Mouse (Mus musculus) embryonic facial prominence, embryonic 11.5 days (tissue): ENCODE data around the gene Rptor. TPM values are rescaled to one million over a fixed set of nuclear protein-coding genes. Genes with fewer than 3 reads are reported as not detected.

Experiments used
- ATAC-seq: fragments of 200-750 bp; cut with Nextera tagmentation; replicated peaks from 2 replicates; pipeline ENCODE4 v1.8.0; 2017; ENCODE audit warnings: low read depth; ENCODE audit not compliant: insufficient number of reproducible peaks, low FRiP score, low TSS enrichment
- DNase-seq: peaks from one replicate; pipeline ENCODE4 v3.0.0-alpha.2; 2015; ENCODE audit warnings: low spot score
- H3K27ac ChIP-seq: fragments of 300-500 bp; sonication (generic); replicated peaks from 2 replicates; pipeline ENCODE4 v1.5.1; 2014; ENCODE audit warnings: mild to moderate bottlenecking, low read depth, low read length, control low read depth
- H3K27me3 ChIP-seq: fragments of 300-500 bp; sonication (generic); 2 replicates; pipeline ENCODE4 v1.6.1; 2014; ENCODE audit warnings: mild to moderate bottlenecking, low read length, moderate library complexity, mixed read lengths; ENCODE audit not compliant: control insufficient read depth, insufficient read depth
- H3K36me3 ChIP-seq: fragments of 300-500 bp; sonication (generic); replicated peaks from 2 replicates; pipeline ENCODE4 v1.6.1; 2014; ENCODE audit warnings: low read depth, mild to moderate bottlenecking, low read length, moderate library complexity, mixed read lengths; ENCODE audit not compliant: control insufficient read depth, insufficient read depth
- H3K4me1 ChIP-seq: fragments of 300-500 bp; sonication (generic); 2 replicates; pipeline ENCODE4 v1.6.1; 2014; ENCODE audit warnings: low read length, mixed read lengths; ENCODE audit not compliant: control insufficient read depth, insufficient read depth
- H3K4me2 ChIP-seq: fragments of 300-500 bp; sonication (generic); 2 replicates; pipeline ENCODE4 v1.6.1; 2014; ENCODE audit warnings: low read depth, mild to moderate bottlenecking, control low read depth, low read length, moderate library complexity
- H3K4me3 ChIP-seq: fragments of 300-500 bp; sonication (generic); 2 replicates; pipeline ENCODE4 v1.5.1; 2014; ENCODE audit warnings: low read depth, low read length, control low read depth
- H3K9ac ChIP-seq: fragments of 300-500 bp; sonication (generic); replicated peaks from 2 replicates; pipeline ENCODE4 v1.6.1; 2014; ENCODE audit warnings: mild to moderate bottlenecking, control low read depth, low read length
- H3K9me3 ChIP-seq: fragments of 300-500 bp; sonication (generic); replicated peaks from 2 replicates; pipeline ENCODE4 v1.6.1; 2016; ENCODE audit warnings: mild to moderate bottlenecking, low read length, inconsistent platforms, mixed read lengths; ENCODE audit not compliant: control insufficient read depth
- WGBS: fragments of 180-500 bp; shearing (Covaris S2); extraction: QIAGEN DNeasy Blood & Tissue Kit; methylation state at CpG from one replicate; pipeline ENCODE4 v1.1.7; 2014; 5-methylcytosine and 5-hydroxymethylcytosine counted together
- polyA plus RNA-seq: library from polyadenylated mRNA; unstranded; fragments of >200 nt; fragmentation: Nextera tagmentation; extraction: Ambion mirVana; gene quantifications from 2 replicates; pipeline ENCODE4 v1.2.1, GENCODE M21; 2014

The Rptor gene
- polyA plus RNA-seq, result 10.1 and 10.4 TPM in 2 replicates

DNA sequence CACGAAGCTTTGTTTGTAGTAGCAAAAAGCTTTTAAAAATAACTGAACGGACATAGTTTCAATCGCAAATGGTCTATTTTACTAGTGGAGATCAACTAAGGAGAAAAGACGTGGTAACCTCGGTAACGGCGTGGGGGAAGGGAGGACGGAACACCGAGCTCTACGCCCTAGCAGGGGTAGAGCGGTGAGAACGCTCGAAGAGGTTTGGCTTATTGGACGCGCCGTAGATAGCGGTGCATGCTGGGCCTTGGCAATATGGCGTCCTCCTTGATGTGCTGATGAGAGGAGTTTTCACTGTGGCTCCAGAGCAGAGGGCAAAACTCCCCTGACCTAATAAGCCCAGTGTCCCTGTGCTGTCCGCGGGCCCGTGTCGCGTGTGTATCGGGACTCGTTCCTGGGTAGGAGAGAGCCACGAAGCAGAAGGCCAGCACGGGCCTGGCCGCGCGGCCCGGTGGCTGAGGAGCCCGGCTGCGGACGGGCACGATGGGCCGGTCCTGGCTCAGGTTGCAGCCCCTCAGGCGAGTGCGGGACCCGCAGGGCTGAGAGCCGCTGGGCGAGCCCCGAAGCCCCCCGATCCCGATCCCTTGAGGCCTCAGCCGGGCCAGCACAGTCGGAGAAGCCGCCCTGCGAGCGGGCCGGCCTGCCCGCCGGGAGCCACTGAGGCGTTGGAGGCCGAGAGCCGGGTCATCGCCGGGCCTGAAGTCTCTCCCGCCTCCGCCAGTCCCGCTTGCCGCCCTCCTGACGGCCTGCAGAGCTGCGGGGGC lies at the start of gene Rptor:
Rptor (plus strand) TSS at position 143 of the 764 bp plus-strand sequence.
- under 1% methylated on average over 53 of the region's 63 CpGs for WGBS
- H3K9me3 ChIP-seq, result no peaks in the 10 kb centered on the region
- H3K4me2 ChIP-seq, result peak within 1 kb of the TSS; percentile 74
- no peaks in the 10 kb centered on the region for H3K27me3 ChIP-seq
- ATAC-seq (peak; percentile 96), DNase-seq (peak; percentile 99)
- H3K4me1 ChIP-seq, result no peaks in the 10 kb centered on the region
- peak within 1 kb of the TSS; percentile 70 for H3K4me3 ChIP-seq
- peak within 1 kb of the TSS; percentile 79 for H3K9ac ChIP-seq
- peak within 1 kb of the TSS; percentile 77 for H3K27ac ChIP-seq
- no peaks in the 10 kb centered on the region for H3K36me3 ChIP-seq

GRCm38 (mm10) chr11:119554706-119555105 lies 48.0 kb upstream of the Rptor start:
- no peak for ATAC-seq
- Histone ChIP-seq H3K27ac (no peak overlapping the region), H3K27me3 (peaks cover 15% of the 10 kb centered on the region), H3K4me1 (peaks cover 2% of the 10 kb centered on the region; the same call in 1 of the 2 replicates), H3K4me3 (no peak overlapping the region), H3K9me3 (no peaks in the 10 kb centered on the region), H3K36me3 (no peaks in the 10 kb centered on the region), H3K9ac (no peak overlapping the region), H3K4me2 (no peak overlapping the region)
- no peak for DNase-seq
- WGBS, result 76% methylated on average over 7 of the region's 7 CpGs

GRCm38 (mm10) chr11:119555170-119555569 lies 47.5 kb upstream of the Rptor start:
- DNase-seq, result no peak
- no peak for ATAC-seq
- H3K9me3 ChIP-seq, result no peaks in the 10 kb centered on the region
- H3K27me3 ChIP-seq, result peaks cover 10% of the 10 kb centered on the region
- H3K27ac ChIP-seq, result no peak overlapping the region
- H3K4me3 ChIP-seq, result no peak overlapping the region
- H3K4me2 ChIP-seq, result no peak overlapping the region
- WGBS, result 80% methylated on average over 7 of the region's 7 CpGs
- no peaks in the 10 kb centered on the region for H3K36me3 ChIP-seq
- no peak overlapping the region for H3K9ac ChIP-seq
- peaks cover 2% of the 10 kb centered on the region; the same call in 1 of the 2 replicates for H3K4me1 ChIP-seq

DNA sequence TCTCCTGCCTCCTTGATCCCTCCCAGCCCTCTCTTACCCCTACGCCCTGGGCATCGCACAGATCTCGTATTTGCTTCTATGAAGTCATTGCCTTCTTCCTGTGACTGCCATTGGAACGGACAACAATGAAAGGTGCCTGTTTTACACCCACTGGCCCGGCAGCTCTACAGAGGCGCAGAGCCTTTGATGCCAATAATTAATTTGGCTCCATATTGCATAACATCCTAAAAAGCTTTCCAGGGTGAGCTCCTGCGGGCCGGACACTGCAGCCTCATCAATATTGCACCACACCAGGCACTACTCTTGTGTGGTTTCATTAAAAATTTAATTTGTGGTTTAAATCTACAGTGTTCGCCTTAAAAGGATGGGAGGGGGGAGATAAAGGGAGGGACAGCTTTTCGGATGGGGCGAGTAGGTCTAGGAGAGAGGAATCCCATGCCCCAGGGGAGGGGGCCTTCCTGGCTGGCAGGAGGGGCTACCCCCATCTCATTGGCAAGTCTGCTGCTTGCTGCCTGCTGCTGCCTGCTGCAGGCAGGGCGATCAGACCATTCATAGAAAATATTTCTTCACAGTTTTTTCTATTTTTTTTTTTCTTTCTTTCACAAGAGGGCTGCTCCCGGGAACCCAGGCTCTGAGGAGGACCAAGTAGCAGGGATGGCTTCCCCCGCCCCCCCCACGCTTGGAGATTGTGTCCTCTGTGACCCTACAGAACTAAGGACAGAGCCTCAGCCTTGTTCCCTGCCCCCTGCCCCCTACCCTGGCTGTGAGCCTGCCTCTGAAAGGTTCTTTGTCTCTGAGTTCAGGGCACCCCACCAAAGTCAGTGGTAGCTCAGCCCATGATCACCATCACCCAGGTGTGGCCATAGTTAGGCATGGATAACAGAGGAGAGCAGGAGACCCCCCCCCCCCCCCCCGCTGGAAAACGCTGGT lies 44.5 kb upstream of the Rptor start:
- peak; percentile 49 for DNase-seq
- ATAC-seq, result peak; percentile 70
- H3K4me1 ChIP-seq, result peaks cover 2% of the 10 kb centered on the region; the same call in 1 of the 2 replicates
- H3K27ac ChIP-seq, result peak overlapping the region; percentile 41; the same call in 1 of the 2 replicates
- H3K4me3 ChIP-seq, result no peak overlapping the region
- H3K9me3 ChIP-seq, result no peaks in the 10 kb centered on the region
- H3K9ac ChIP-seq, result peak overlapping the region; percentile 30
- H3K27me3 ChIP-seq, result no peaks in the 10 kb centered on the region; the same call in 1 of the 2 replicates
- 21% methylated on average over 16 of the region's 17 CpGs for WGBS
- H3K4me2 ChIP-seq, result peak overlapping the region; percentile 10
- no peaks in the 10 kb centered on the region for H3K36me3 ChIP-seq

DNA sequence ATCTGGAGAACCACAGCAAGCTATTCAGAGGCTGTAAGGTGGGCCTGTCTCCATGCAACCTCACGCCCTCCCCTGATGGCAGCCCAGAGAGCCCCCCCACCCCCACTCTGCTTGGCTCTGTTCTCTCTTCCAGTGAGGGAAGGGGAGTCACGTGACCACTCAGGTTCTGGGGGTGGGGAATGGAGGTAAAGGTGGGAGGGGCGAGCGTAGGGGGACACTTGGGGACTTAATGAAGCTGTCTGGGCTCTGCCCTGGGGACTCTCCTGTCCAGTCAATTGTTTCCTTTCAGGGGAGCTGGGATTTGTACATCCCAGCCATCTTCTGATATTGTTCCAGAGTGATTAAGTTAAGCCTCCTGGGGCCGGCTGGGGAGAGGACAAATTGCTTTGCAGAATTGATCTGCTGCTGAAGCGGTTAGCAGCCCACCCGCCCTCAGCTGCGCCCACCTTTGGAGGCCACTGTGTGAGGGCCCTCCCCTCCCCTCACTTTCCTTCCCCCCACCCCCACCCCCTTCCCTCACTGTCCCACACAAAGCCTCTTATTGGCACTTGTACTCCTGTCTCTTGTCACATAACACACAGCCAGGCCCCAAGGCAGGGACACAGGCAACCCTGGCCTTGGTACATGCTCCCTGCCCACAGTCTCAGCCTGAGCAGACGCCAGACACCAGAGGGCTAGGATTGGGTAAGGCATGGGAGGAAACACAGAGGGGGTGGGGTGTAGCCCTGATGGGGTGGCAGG lies 43.7 kb upstream of the Rptor start:
- Histone ChIP-seq H3K9me3 (no peaks in the 10 kb centered on the region), H3K36me3 (no peaks in the 10 kb centered on the region), H3K4me1 (peaks cover 2% of the 10 kb centered on the region; the same call in 1 of the 2 replicates), H3K4me2 (peak overlapping the region; percentile 10), H3K27ac (peak overlapping the region; percentile 41), H3K4me3 (no peak overlapping the region), H3K9ac (peak overlapping the region; percentile 30; the same call in 1 of the 2 replicates), H3K27me3 (no peaks in the 10 kb centered on the region; the same call in 1 of the 2 replicates)
- ATAC-seq (peak; percentile 81), DNase-seq (peak; percentile 83)
- 4% methylated on average over 9 of the region's 9 CpGs for WGBS

DNA sequence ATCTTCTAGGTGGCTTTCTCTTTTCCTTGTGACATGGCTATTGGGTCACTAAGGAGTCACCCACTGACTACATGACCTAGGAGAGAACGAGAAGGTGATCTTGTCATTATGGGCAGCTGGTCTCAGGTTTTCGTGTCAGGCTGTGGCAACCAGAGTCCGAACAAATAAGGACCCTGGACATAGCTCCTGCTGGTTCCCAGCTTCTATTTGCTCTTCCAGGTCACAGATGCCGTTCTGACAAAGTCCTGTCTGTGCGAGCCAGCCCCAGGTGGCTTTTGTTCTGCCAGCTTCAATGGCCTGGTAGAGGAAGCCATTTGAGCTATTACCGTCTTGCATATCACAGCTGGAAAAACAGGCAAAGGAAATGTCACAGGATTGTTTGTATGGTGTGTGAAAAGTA lies 40.4 kb upstream of the Rptor start:
- Histone ChIP-seq H3K4me2 (no peak overlapping the region), H3K9me3 (no peaks in the 10 kb centered on the region), H3K27ac (no peak overlapping the region), H3K9ac (no peak overlapping the region), H3K36me3 (no peaks in the 10 kb centered on the region), H3K4me3 (no peak overlapping the region), H3K4me1 (peaks cover 2% of the 10 kb centered on the region; the same call in 1 of the 2 replicates), H3K27me3 (no peaks in the 10 kb centered on the region; the same call in none of the 2 replicates)
- ATAC-seq, result no peak
- DNase-seq, result no peak
- WGBS, result 36% methylated on average over 6 of the region's 6 CpGs

DNA sequence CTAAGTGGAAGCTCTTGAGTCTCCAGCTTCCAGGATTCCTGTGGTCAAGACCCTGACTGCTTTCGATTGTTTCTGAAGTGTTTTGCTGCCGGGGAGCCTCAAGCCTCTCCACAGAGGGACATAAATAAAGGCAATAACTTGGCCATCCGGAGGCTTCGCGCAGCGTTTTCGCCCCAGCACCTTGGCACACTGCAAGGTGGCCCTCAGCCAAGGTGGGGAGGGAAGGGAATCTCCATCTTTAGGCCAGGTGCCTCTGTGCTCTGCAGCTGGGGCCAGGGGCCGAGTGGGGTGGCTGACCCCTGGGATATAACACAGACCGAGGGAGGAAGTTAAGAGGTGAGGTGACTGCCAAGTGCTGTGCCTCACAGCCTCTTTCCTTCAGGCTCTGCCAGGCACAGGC lies 39.5 kb upstream of the Rptor start:
- Histone ChIP-seq H3K27ac (no peak overlapping the region), H3K4me3 (no peak overlapping the region), H3K4me2 (no peak overlapping the region), H3K4me1 (peaks cover 2% of the 10 kb centered on the region; the same call in 1 of the 2 replicates), H3K9me3 (no peaks in the 10 kb centered on the region), H3K36me3 (no peaks in the 10 kb centered on the region), H3K27me3 (no peaks in the 10 kb centered on the region; the same call in 1 of the 2 replicates), H3K9ac (no peak overlapping the region)
- DNase-seq (no peak), ATAC-seq (no peak)
- 70% methylated on average over 9 of the region's 9 CpGs for WGBS
